Mouse (Mus musculus): Measurements from ENCODE around the gene Mical2. TPM values are rescaled to one million over a fixed set of nuclear protein-coding genes. Genes with fewer than 3 reads are reported as not detected.

Mical2 gene
- total and polyA plus RNA-seq, 3 experiments, result not detected

GRCm38 (mm10) chr7:112387876-112388275, 162.2 kb downstream of the Mical2 start:
- no peak overlapping the region for H3K27ac ChIP-seq (ENCODE audit: control insufficient read depth, low read depth, low read length)
- no peak for TF ChIP-seq SMC3 (IDR thresholded peaks at IDR 0.05; ENCODE audit: low read depth, low read length)
- no peak for TF ChIP-seq POLR2AphosphoS2 (IDR thresholded peaks at IDR 0.05; ENCODE audit: low read length)
- no peak for TF ChIP-seq SIN3A (IDR thresholded peaks at IDR 0.05; ENCODE audit: low read length)
- TF ChIP-seq USF1 (IDR thresholded peaks at IDR 0.05; ENCODE audit: low read depth, low read length), result no peak
- no peak for TF ChIP-seq USF2 (IDR thresholded peaks at IDR 0.05; ENCODE audit: borderline replicate concordance in 1 of 2, insufficient read depth in 1 of 2, low read depth in 1 of 2, low read length in 2 of 2)
- no peak for TF ChIP-seq CHD1 (IDR thresholded peaks at IDR 0.05; ENCODE audit: low read depth, low read length)
- TF ChIP-seq MAFK (IDR thresholded peaks at IDR 0.05; ENCODE audit: borderline replicate concordance, low read depth, low read length), result no peak
- TF ChIP-seq MAX (IDR thresholded peaks at IDR 0.05; ENCODE audit: low read length), result no peak
- TF ChIP-seq EP300 (IDR thresholded peaks at IDR 0.05; ENCODE audit: low read depth in 1 of 2, low read length in 2 of 2), result no peak
- no peak for TF ChIP-seq TBP (IDR thresholded peaks at IDR 0.05; ENCODE audit: low read depth, low read length)
- H3K9me3 ChIP-seq (replicated peaks; ENCODE audit: insufficient read depth, low read length), result no peaks in the 10 kb centered on the region
- H3K27me3 ChIP-seq (ENCODE audit: control insufficient read depth in 1 of 2, insufficient read depth in 2 of 2, low read length in 2 of 2), result no peaks in the 10 kb centered on the region
- DNase-seq (ENCODE audit: low read depth, low spot score), result no peak
- no peak overlapping the region for H3K9ac ChIP-seq (ENCODE audit: control insufficient read depth, low read depth, low read length, poor library complexity, severe bottlenecking)
- H3K36me3 ChIP-seq (ENCODE audit: control insufficient read depth in 1 of 2, insufficient read depth in 2 of 2, low read length in 2 of 2), result no peaks in the 10 kb centered on the region
- H3K4me1 ChIP-seq (ENCODE audit: control insufficient read depth in 1 of 2, insufficient read depth in 2 of 2, low read length in 2 of 2), result no peaks in the 10 kb centered on the region
- H3K79me2 ChIP-seq (ENCODE audit: control insufficient read depth, insufficient read depth, low read length, poor library complexity), result no peaks in the 10 kb centered on the region
- no peak overlapping the region for H3K4me3 ChIP-seq (ENCODE audit: control insufficient read depth in 1 of 2, insufficient read depth in 1 of 2, low read depth in 2 of 2, low read length in 2 of 2)

GRCm38 (mm10) chr7:112388363-112388875, 162.8 kb downstream of the Mical2 start:
- no peaks in the 10 kb centered on the region for H3K27me3 ChIP-seq (ENCODE audit: control insufficient read depth in 1 of 2, insufficient read depth in 2 of 2, low read length in 2 of 2)
- TF ChIP-seq MXI1 (IDR thresholded peaks at IDR 0.05; ENCODE audit: low read depth, low read length) (no peak), SIN3A (IDR thresholded peaks at IDR 0.05; ENCODE audit: low read length) (no peak), HCFC1 (IDR thresholded peaks at IDR 0.05; ENCODE audit: low read depth, low read length) (no peak), ZNF384 (IDR thresholded peaks at IDR 0.05; ENCODE audit: low read depth, low read length) (no peak), NRF1 (IDR thresholded peaks at IDR 0.05; ENCODE audit: insufficient read depth, low read depth, low read length, poor library complexity, severe bottlenecking) (no peak), ELF1 (IDR thresholded peaks at IDR 0.05; ENCODE audit: low read depth, low read length) (no peak), GATA1 (IDR thresholded peaks at IDR 0.05; ENCODE audit: low read depth, low read length) (no peak), MEF2A (IDR thresholded peaks at IDR 0.05; ENCODE audit: extremely low read depth, insufficient replicate concordance, low read depth, low read length, poor library complexity, severe bottlenecking) (no peak), POLR2AphosphoS2 (IDR thresholded peaks at IDR 0.05; ENCODE audit: low read length) (no peak), USF2 (IDR thresholded peaks at IDR 0.05; ENCODE audit: borderline replicate concordance in 1 of 2, insufficient read depth in 1 of 2, low read depth in 1 of 2, low read length in 2 of 2) (no peak), CHD1 (IDR thresholded peaks at IDR 0.05; ENCODE audit: low read depth, low read length) (no peak), POLR2AphosphoS5 (IDR thresholded peaks at IDR 0.05; ENCODE audit: borderline replicate concordance, low read depth, low read length) (no peak), JUND (IDR thresholded peaks at IDR 0.05; ENCODE audit: low read depth, low read length) (no peak)
- H3K4me3 ChIP-seq (ENCODE audit: control insufficient read depth in 1 of 2, insufficient read depth in 1 of 2, low read depth in 2 of 2, low read length in 2 of 2), result no peak overlapping the region

More at GRCm38 (mm10) chr7:112388363-112388875, 162.8 kb downstream of the Mical2 start:
- H3K9me3 ChIP-seq (replicated peaks; ENCODE audit: insufficient read depth, low read length), result no peaks in the 10 kb centered on the region
- no peak overlapping the region for H3K27ac ChIP-seq (ENCODE audit: control insufficient read depth, low read depth, low read length)
- no peak for DNase-seq (ENCODE audit: low read depth, low spot score)
- H3K9ac ChIP-seq (ENCODE audit: control insufficient read depth, low read depth, low read length, poor library complexity, severe bottlenecking), result no peak overlapping the region
- H3K36me3 ChIP-seq (ENCODE audit: control insufficient read depth in 1 of 2, insufficient read depth in 2 of 2, low read length in 2 of 2), result no peaks in the 10 kb centered on the region
- H3K4me1 ChIP-seq (ENCODE audit: control insufficient read depth in 1 of 2, insufficient read depth in 2 of 2, low read length in 2 of 2), result no peaks in the 10 kb centered on the region
- H3K79me2 ChIP-seq (ENCODE audit: control insufficient read depth, insufficient read depth, low read length, poor library complexity), result no peaks in the 10 kb centered on the region
